Mouse (Mus musculus) neural tube, embryonic 11.5 days (tissue): ENCODE measurements around the gene Rapgef6. TPM values are rescaled to one million over a fixed set of nuclear protein-coding genes. Genes with fewer than 3 reads are reported as not detected.

Experiments
- ATAC-seq: fragments of 200-750 bp; cut with Nextera tagmentation; 2 replicates; pipeline ENCODE4 v1.8.0; 2017; ENCODE audit warnings: moderate number of reproducible peaks, mild to moderate bottlenecking, moderate TSS enrichment, moderate library complexity; ENCODE audit not compliant: insufficient read depth, low FRiP score, low TSS enrichment
- DNase-seq: peaks from one replicate; pipeline ENCODE4 v3.0.0-alpha.2; 2015; ENCODE audit warnings: low spot score
- H3K27ac ChIP-seq: fragments of 300-500 bp; sonication (generic); 2 replicates; pipeline ENCODE4 v1.5.1; 2014; ENCODE audit warnings: low read depth, mild to moderate bottlenecking, low read length
- H3K27me3 ChIP-seq: fragments of 300-500 bp; sonication (generic); 2 replicates; pipeline ENCODE4 v1.6.1; 2014; ENCODE audit warnings: mild to moderate bottlenecking, low read length, mixed read lengths; ENCODE audit not compliant: control insufficient read depth, insufficient read depth
- H3K36me3 ChIP-seq: fragments of 300-500 bp; sonication (generic); 2 replicates; pipeline ENCODE4 v1.6.1; 2014; ENCODE audit warnings: mild to moderate bottlenecking, low read length, moderate library complexity, mixed read lengths; ENCODE audit not compliant: control insufficient read depth, insufficient read depth
- H3K4me1 ChIP-seq: fragments of 300-500 bp; sonication (generic); 2 replicates; pipeline ENCODE4 v1.6.1; 2014; ENCODE audit warnings: low read length, mixed read lengths; ENCODE audit not compliant: control insufficient read depth, insufficient read depth
- H3K4me2 ChIP-seq: fragments of 300-500 bp; sonication (generic); 2 replicates; pipeline ENCODE4 v1.6.1; 2014; ENCODE audit warnings: low read depth, mild to moderate bottlenecking, moderate library complexity
- H3K4me3 ChIP-seq: fragments of 300-500 bp; sonication (generic); 2 replicates; pipeline ENCODE4 v1.5.1; 2014; ENCODE audit warnings: low read depth, low read length
- H3K9ac ChIP-seq: fragments of 300-500 bp; sonication (generic); 2 replicates; pipeline ENCODE4 v1.6.1; 2014; ENCODE audit warnings: mild to moderate bottlenecking, low read length
- H3K9me3 ChIP-seq: fragments of 300-500 bp; sonication (generic); 2 replicates; pipeline ENCODE4 v1.6.1; 2016; ENCODE audit warnings: low read length; ENCODE audit not compliant: control insufficient read depth
- WGBS: fragments of 180-500 bp; shearing (Covaris S2); extraction: QIAGEN DNeasy Blood & Tissue Kit; methylation state at CpG from one replicate; pipeline ENCODE4 v1.1.7; 2014; 5-methylcytosine and 5-hydroxymethylcytosine counted together
- microRNA-seq: library from miRNA; unstranded; fragments of <30 nt; microRNA quantifications from one replicate; pipeline ENCODE4, GENCODE M21; 2016
- polyA plus RNA-seq: library from polyadenylated mRNA; unstranded; fragments of >200 nt; fragmentation: Nextera tagmentation; extraction: Ambion mirVana; gene quantifications from 2 replicates; pipeline ENCODE4 v1.2.1, GENCODE M21; 2014

Rapgef6 gene
- polyA plus RNA-seq, 1 experiment from 2014 or later = 31.5 TPM

- DNase-seq (no peak), ATAC-seq (no peak)
- H3K4me3 ChIP-seq = no peak overlapping the region
- H3K36me3 ChIP-seq = peaks cover 7% of the 10 kb centered on the region; the same call in 1 of the 2 replicates
- H3K27ac ChIP-seq = no peak overlapping the region
- no peak overlapping the region for H3K9ac ChIP-seq
- no peaks in the 10 kb centered on the region for H3K9me3 ChIP-seq
- WGBS = 96% methylated on average over 4 of the region's 4 CpGs
- no peaks in the 10 kb centered on the region for H3K4me1 ChIP-seq
- no peak overlapping the region for H3K4me2 ChIP-seq
- H3K27me3 ChIP-seq = no peaks in the 10 kb centered on the region
These were observed 216.5 kb downstream of the Rapgef6 start for GRCm38 (mm10) chr11:54739012-54739750.

GRCm38 (mm10) chr11:54741330-54741729, 218.7 kb downstream of the Rapgef6 start:
- no peaks in the 10 kb centered on the region for H3K9me3 ChIP-seq
- ATAC-seq (no peak), DNase-seq (no peak)
- H3K36me3 ChIP-seq = peaks cover 5% of the 10 kb centered on the region; the same call in 1 of the 2 replicates
- no peaks in the 10 kb centered on the region for H3K27me3 ChIP-seq
- H3K4me2 ChIP-seq = no peak overlapping the region
- WGBS = 97% methylated on average over 2 of the region's 2 CpGs
- no peaks in the 10 kb centered on the region for H3K4me1 ChIP-seq
- no peak overlapping the region for H3K9ac ChIP-seq
- H3K27ac ChIP-seq = no peak overlapping the region
- H3K4me3 ChIP-seq = no peak overlapping the region

- H3K4me3 ChIP-seq = no peak overlapping the region
- H3K4me1 ChIP-seq = no peaks in the 10 kb centered on the region
- no peak overlapping the region for H3K9ac ChIP-seq
- ATAC-seq (no peak), DNase-seq (no peak)
- no peaks in the 10 kb centered on the region for H3K9me3 ChIP-seq
- H3K36me3 ChIP-seq = 0 out of 2 replicates have a peak, but pooled peaks cover 2% of the 10 kb centered on the region
- H3K27ac ChIP-seq = no peak overlapping the region
- no peaks in the 10 kb centered on the region for H3K27me3 ChIP-seq
- 84% methylated on average over 1 of the region's 1 CpGs for WGBS
- H3K4me2 ChIP-seq = no peak overlapping the region
These were observed 221.6 kb downstream of the Rapgef6 start for GRCm38 (mm10) chr11:54744231-54744630.

Small RNAs within 50 kb of the gene (microRNA-seq; reads per million reads assigned to microRNA genes)
- not detected for gene Gm26116

Other genes with a start within 250 kb of the Rapgef6 start
- gene Acsl6, start 219.0 kb upstream of the Rapgef6 start, polyA plus RNA-seq = 16.6 and 17.7 TPM in 2 replicates
- gene Meikin, start 152.2 kb upstream of the Rapgef6 start, polyA plus RNA-seq = not detected in 2 replicates
- gene Fnip1, start 84.6 kb upstream of the Rapgef6 start, polyA plus RNA-seq = 12.9 and 13.8 TPM in 2 replicates